Mouse (Mus musculus) testis, adult 2 months (tissue): ENCODE data around the gene Cacng7. TPM values are rescaled to one million over a fixed set of nuclear protein-coding genes. Genes with fewer than 3 reads are reported as not detected.

Source experiments
- H3K27ac ChIP-seq: fragments of 200-500 bp; 2 replicates; pipeline ENCODE4 v1.5.1; 2012; ENCODE audit warnings: low read depth, low read length; ENCODE audit not compliant: control insufficient read depth, insufficient read depth
- H3K27me3 ChIP-seq: fragments of 200-500 bp; 2 replicates; pipeline ENCODE4 v1.6.1; 2012; ENCODE audit warnings: mild to moderate bottlenecking, low read length, moderate library complexity; ENCODE audit not compliant: control insufficient read depth, insufficient read depth
- H3K36me3 ChIP-seq: fragments of 200-500 bp; 2 replicates; pipeline ENCODE4 v1.6.1; 2012; ENCODE audit warnings: mild to moderate bottlenecking, low read length; ENCODE audit not compliant: control insufficient read depth, insufficient read depth
- H3K4me1 ChIP-seq: fragments of 200-500 bp; 2 replicates; pipeline ENCODE4 v1.6.1; 2012; ENCODE audit warnings: low read length; ENCODE audit not compliant: control insufficient read depth, insufficient read depth
- H3K4me3 ChIP-seq: fragments of 200-500 bp; 2 replicates; pipeline ENCODE4 v1.5.1; 2012; ENCODE audit warnings: low read depth, mild to moderate bottlenecking, low read length, moderate library complexity, mixed read lengths; ENCODE audit not compliant: control insufficient read depth
- CTCF ChIP-seq: fragments of 200-500 bp; IDR thresholded peaks from 2 replicates; pipeline ENCODE4 v1.5.1; 2012; ENCODE audit warnings: low read depth, mild to moderate bottlenecking, inconsistent platforms, low read length, moderate library complexity; ENCODE audit not compliant: control insufficient read depth, insufficient read depth, insufficient replicate concordance
- POLR2A ChIP-seq: fragments of 200-500 bp; IDR thresholded peaks from 2 replicates; pipeline ENCODE4 v1.6.1; 2012; ENCODE audit warnings: low read depth, mild to moderate bottlenecking, inconsistent platforms, low read length, moderate library complexity; ENCODE audit not compliant: control insufficient read depth
- polyA plus RNA-seq: library from polyadenylated mRNA; depleted of rRNA; stranded (reverse); fragments of >200 nt; gene quantifications from 2 replicates; pipeline ENCODE4 v1.2.3, GENCODE M21; 2012

Cacng7 gene
- polyA plus RNA-seq, 1 experiment, result 1.9 TPM

DNA sequence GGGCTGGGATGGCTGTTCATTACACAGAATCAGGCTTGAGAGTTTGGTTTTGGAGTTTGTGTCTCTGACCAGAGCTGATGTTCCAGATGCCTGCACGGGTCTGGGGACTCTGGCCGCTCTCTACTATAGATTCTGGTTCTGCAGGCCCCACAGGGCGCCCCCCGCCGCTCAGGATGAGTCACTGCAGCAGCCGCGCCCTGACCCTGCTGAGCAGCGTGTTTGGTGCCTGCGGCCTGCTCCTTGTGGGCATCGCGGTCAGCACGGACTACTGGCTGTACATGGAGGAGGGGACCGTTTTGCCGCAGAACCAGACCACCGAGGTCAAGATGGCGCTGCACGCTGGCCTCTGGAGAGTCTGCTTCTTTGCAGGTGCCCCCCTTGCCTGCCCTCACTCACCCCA, 3.7 kb downstream of the Cacng7 start:
- no peak overlapping the region for H3K27ac ChIP-seq
- peaks cover 25% of the 10 kb centered on the region for H3K4me1 ChIP-seq
- TF ChIP-seq POLR2A (no peak), CTCF (peak; percentile 44; the same call in 1 of the 2 replicates)
- H3K36me3 ChIP-seq, result no peaks in the 10 kb centered on the region
- H3K4me3 ChIP-seq, result no peak overlapping the region
- H3K27me3 ChIP-seq, result peaks cover 5% of the 10 kb centered on the region

DNA sequence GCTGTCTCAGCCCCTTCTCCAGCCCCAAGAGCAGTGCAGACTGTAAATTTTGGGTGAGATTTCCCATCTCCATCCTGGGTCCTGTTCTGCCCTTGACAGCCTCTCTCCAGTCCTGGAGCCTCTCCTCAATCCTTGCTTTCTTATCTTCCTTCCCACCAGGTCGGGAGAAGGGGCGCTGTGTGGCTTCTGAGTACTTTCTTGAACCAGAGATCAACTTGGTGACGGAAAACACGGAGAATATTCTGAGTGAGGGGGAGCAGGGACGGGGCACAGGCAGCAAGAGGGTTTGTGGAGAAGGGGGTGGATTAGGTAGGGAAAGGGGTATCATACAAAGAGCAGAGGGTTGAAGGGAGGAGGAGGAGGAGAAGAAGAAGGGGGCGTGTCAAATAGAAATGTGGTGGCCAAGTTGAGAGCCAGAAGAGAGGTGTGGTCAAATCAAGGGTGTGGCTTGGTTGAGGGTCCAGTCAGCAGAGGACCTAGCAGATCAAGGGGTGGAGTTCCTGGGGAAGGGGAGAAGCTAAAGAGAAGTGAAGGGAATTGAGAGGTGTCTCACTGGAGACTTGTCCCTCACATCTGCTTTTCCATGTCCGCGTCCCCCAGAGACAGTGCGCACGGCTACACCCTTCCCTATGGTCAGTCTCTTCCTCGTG, 5.7 kb downstream of the Cacng7 start:
- Histone ChIP-seq H3K36me3 (no peaks in the 10 kb centered on the region), H3K4me3 (no peak overlapping the region), H3K27ac (no peak overlapping the region), H3K27me3 (no peaks in the 10 kb centered on the region), H3K4me1 (peaks cover 7% of the 10 kb centered on the region)
- TF ChIP-seq POLR2A (no peak), CTCF (no peak)

DNA sequence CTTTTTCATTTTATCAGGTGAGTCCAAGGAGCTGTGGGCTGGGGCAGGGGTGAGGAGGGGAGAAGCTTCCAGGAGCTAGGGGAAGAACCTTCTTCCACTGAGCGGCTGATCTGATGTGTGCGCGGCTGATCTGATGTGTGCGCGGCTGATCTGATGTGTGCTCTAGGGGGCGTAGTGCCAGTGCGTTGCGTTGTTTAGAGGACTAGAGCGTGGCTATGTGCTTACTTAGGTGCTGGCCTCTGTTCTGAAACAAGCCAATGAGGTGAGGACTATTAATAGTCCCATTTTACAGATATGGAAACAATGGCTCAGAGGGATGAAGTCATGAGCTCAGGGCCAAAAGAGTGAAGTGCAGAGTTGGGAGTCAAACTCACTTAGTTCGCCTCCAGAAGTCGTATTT, 6.3 kb downstream of the Cacng7 start:
- no peak overlapping the region for H3K27ac ChIP-seq

DNA sequence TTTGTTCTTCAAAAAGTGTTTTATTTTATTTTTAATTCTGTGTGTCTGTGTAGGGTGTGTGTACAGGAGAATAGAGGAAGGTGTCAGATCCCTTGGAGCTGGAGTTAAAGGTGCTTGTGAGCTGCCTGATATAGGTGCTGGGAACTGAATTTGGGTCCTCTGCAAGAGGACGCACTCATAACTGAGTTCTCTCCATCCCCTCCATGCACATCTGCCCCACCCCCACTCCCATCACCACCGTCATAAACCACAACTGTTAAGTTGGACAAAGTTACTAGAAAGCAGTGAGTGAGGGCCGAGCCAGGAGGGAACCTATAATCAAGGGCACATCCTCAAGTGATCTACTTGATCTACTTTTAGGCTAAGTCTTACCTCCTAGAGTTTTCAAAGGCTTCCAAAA, 11.1 kb downstream of the Cacng7 start:
- no peaks in the 10 kb centered on the region for H3K4me1 ChIP-seq
- H3K36me3 ChIP-seq, result no peaks in the 10 kb centered on the region
- H3K27ac ChIP-seq, result no peak overlapping the region
- no peak overlapping the region for H3K4me3 ChIP-seq
- no peaks in the 10 kb centered on the region for H3K27me3 ChIP-seq
- no peak for TF ChIP-seq CTCF
- no peak for TF ChIP-seq POLR2A

More for the DNA sequence above, 6.3 kb downstream of the Cacng7 start:
- TF ChIP-seq POLR2A, result no peak
- no peak for TF ChIP-seq CTCF
- H3K4me3 ChIP-seq, result no peak overlapping the region
- no peaks in the 10 kb centered on the region for H3K36me3 ChIP-seq
- H3K4me1 ChIP-seq, result peaks cover 4% of the 10 kb centered on the region; the same call in 1 of the 2 replicates
- no peaks in the 10 kb centered on the region for H3K27me3 ChIP-seq

DNA sequence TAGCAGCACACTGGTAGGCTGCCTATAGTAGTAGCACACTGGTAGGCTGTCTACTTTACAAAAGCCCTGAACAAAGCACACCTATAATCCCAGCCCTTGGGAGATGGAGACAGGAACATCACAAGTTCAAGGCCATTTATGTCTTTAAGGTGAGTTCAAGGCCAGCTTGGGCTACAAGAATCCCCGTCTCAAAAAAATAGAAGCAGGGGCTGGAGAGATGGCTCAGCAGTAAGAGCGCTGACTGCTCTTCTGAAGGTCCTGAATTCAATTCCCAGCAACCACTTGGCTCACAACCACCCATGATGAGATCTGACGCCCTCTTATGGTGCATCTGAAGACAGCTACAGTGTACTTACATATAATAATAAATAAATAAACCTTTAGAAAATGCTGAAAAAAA, 12.5 kb downstream of the Cacng7 start:
- Histone ChIP-seq H3K27ac (no peak overlapping the region), H3K27me3 (no peaks in the 10 kb centered on the region), H3K4me1 (no peaks in the 10 kb centered on the region), H3K4me3 (no peak overlapping the region), H3K36me3 (no peaks in the 10 kb centered on the region)
- no peak for TF ChIP-seq CTCF
- no peak for TF ChIP-seq POLR2A

DNA sequence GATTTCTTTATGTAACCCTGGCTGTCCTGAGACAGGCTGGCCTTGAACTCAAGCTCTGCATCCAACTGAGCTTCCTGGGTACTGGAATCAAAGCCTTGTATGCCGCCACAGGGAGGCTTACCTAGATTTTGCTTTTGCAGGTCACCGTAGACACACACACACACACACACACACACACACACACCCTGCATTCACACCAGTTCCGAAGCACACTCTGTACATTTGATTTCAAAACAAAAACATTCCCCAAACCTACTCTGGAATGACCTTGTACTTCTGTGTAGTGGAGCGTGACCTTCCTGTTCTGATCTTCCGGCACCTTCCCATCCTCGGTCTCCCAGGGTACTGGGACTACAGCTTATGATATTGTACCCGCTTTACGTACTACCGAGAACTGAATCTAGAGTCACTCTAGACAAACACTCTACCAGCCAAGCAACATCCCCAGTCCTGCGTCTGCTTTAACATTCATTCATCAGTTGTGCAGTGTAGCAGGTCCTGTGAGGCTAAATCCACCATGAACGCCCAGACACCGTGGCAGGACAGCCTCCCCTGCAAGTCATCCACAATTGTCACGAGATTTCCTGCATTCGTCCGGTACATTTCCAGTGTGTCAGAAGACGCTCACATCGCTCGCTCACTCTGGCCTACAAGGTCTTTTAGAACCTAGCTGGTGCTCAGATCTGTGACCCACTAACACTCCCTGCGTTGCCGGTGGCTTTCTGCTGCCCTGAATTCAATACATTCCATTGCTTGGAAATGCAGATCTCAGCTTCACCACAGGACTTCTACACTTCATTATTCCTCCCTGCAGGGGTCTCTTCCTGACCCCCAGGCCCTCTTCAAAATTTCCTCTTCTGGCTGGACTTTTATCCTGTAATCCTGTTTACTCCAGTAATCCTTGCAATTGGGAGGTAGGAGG, 14.9 kb downstream of the Cacng7 start:
- Histone ChIP-seq H3K27ac (no peak overlapping the region), H3K4me3 (no peak overlapping the region), H3K36me3 (no peaks in the 10 kb centered on the region), H3K4me1 (no peaks in the 10 kb centered on the region), H3K27me3 (no peaks in the 10 kb centered on the region)
- TF ChIP-seq CTCF, result no peak
- no peak for TF ChIP-seq POLR2A

DNA sequence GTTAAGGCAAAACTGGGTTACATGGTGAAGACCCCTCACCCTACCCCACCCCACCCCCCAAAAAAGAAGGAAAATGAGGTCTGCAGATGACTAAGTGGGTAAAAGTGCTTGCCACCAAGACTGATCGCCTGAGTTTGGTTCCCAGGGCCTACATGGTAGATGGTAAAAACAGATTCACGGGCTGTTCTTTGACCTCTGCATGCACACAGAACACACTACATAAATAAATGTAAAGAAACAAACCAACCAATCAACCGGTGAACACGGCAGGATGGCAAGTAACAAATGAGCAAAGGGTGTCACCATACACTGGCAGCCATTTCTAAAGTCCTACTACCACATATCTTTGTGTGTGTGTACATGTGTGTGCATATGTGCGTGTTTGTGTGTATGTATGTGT, 15.6 kb downstream of the Cacng7 start:
- H3K4me1 ChIP-seq, result no peaks in the 10 kb centered on the region
- no peak overlapping the region for H3K27ac ChIP-seq
- no peaks in the 10 kb centered on the region for H3K36me3 ChIP-seq
- no peak overlapping the region for H3K4me3 ChIP-seq
- no peaks in the 10 kb centered on the region for H3K27me3 ChIP-seq
- TF ChIP-seq POLR2A (no peak), CTCF (no peak)
